Mouse (Mus musculus) inflammation-experienced regulatory T-cells (primary cell): ENCODE measurements around the gene Naaladl2. TPM values are rescaled to one million over a fixed set of nuclear protein-coding genes. Genes with fewer than 3 reads are reported as not detected.

Experiments
- polyA plus RNA-seq, 2 experiments: library from polyadenylated mRNA; unstranded; fragments of 100-300 nt; shearing (Covaris generic); gene quantifications; one replicate each; pipeline ENCODE4 v1.2.1; 2017

Naaladl2 gene
- polyA plus RNA-seq = under 1 TPM; 0.41 to 0.94 TPM

GRCm38 (mm10) chr3:25143555-25144311, at the start of gene Naaladl2:
Naaladl2 (minus strand) TSS chr3:25144261.

